Mouse (Mus musculus) embryonic facial prominence, embryonic 12.5 days (tissue): ENCODE measurements around the gene Macrod2. TPM values are rescaled to one million over a fixed set of nuclear protein-coding genes. Genes with fewer than 3 reads are reported as not detected.

Source experiments
- ATAC-seq: fragments of 200-750 bp; cut with Nextera tagmentation; 2 replicates; pipeline ENCODE4 v1.8.0; 2017; ENCODE audit not compliant: insufficient number of reproducible peaks, insufficient read depth, low FRiP score, low TSS enrichment
- H3K27ac ChIP-seq: fragments of 300-500 bp; sonication (generic); 2 replicates; pipeline ENCODE4 v1.5.1; 2016; ENCODE audit warnings: mild to moderate bottlenecking
- H3K27me3 ChIP-seq: fragments of 300-500 bp; sonication (generic); 2 replicates; pipeline ENCODE4 v1.6.1; 2016; ENCODE audit warnings: mild to moderate bottlenecking, moderate library complexity
- H3K36me3 ChIP-seq: fragments of 300-500 bp; sonication (generic); 2 replicates; pipeline ENCODE4 v1.6.1; 2016; ENCODE audit warnings: mild to moderate bottlenecking
- H3K4me1 ChIP-seq: fragments of 300-500 bp; sonication (generic); 2 replicates; pipeline ENCODE4 v1.6.1; 2016
- H3K4me2 ChIP-seq: fragments of 300-500 bp; sonication (generic); replicated peaks from 2 replicates; pipeline ENCODE4 v1.6.1; 2016; ENCODE audit warnings: mild to moderate bottlenecking, moderate library complexity
- H3K4me3 ChIP-seq: fragments of 300-500 bp; sonication (generic); 2 replicates; pipeline ENCODE4 v1.5.1; 2016; ENCODE audit warnings: mild to moderate bottlenecking
- H3K9ac ChIP-seq: fragments of 300-500 bp; sonication (generic); 2 replicates; pipeline ENCODE4 v1.6.1; 2016; ENCODE audit warnings: mild to moderate bottlenecking, moderate library complexity
- H3K9me3 ChIP-seq: fragments of 300-500 bp; sonication (generic); 2 replicates; pipeline ENCODE4 v1.6.1; 2016; ENCODE audit warnings: mild to moderate bottlenecking, moderate library complexity
- WGBS: fragments of 180-500 bp; shearing (Covaris S2); methylation state at CpG from one replicate; pipeline ENCODE4 v1.1.7; 2016; 5-methylcytosine and 5-hydroxymethylcytosine counted together
- polyA plus RNA-seq: library from polyadenylated mRNA; unstranded; fragments of >200 nt; fragmentation: Nextera tagmentation; extraction: Ambion mirVana; gene quantifications from 2 replicates; pipeline ENCODE4 v1.2.1, GENCODE M21; 2016

Gene Macrod2
- polyA plus RNA-seq, 1 experiment from 2014 or later = 39.6 TPM

GRCm38 (mm10) chr2:141234724-141235453 lies 839.8 kb downstream of the Macrod2 start:
- Histone ChIP-seq H3K36me3 (no peaks in the 10 kb centered on the region), H3K4me2 (no peak overlapping the region), H3K27me3 (no peaks in the 10 kb centered on the region), H3K27ac (peak overlapping the region; percentile 85), H3K4me3 (no peak overlapping the region), H3K9me3 (no peaks in the 10 kb centered on the region), H3K4me1 (peaks cover 31% of the 10 kb centered on the region), H3K9ac (no peak overlapping the region)
- ATAC-seq = peak; percentile 54; the same call in 1 of the 2 replicates
- WGBS = 9% methylated on average over 5 of the region's 5 CpGs

GRCm38 (mm10) chr2:141247680-141248079 lies 852.6 kb downstream of the Macrod2 start:
- no peaks in the 10 kb centered on the region for H3K36me3 ChIP-seq

GRCm38 (mm10) chr2:141264582-141264981 lies 869.5 kb downstream of the Macrod2 start:
- no peak overlapping the region for H3K9ac ChIP-seq
- no peaks in the 10 kb centered on the region for H3K27me3 ChIP-seq
- 75% methylated on average over 4 of the region's 4 CpGs for WGBS
- no peak overlapping the region for H3K4me3 ChIP-seq
- H3K36me3 ChIP-seq = no peaks in the 10 kb centered on the region
- H3K4me1 ChIP-seq = no peaks in the 10 kb centered on the region
- H3K9me3 ChIP-seq = no peaks in the 10 kb centered on the region
- H3K27ac ChIP-seq = no peak overlapping the region
- no peak for ATAC-seq
- H3K4me2 ChIP-seq = no peak overlapping the region

More at GRCm38 (mm10) chr2:141247680-141248079, 852.6 kb downstream of the Macrod2 start:
- Histone ChIP-seq H3K9me3 (no peaks in the 10 kb centered on the region), H3K4me2 (no peak overlapping the region), H3K4me1 (peaks cover 6% of the 10 kb centered on the region; the same call in 1 of the 2 replicates), H3K27ac (no peak overlapping the region), H3K27me3 (no peaks in the 10 kb centered on the region), H3K4me3 (no peak overlapping the region), H3K9ac (no peak overlapping the region)
- ATAC-seq = no peak
- 84% methylated on average over 2 of the region's 2 CpGs for WGBS

- Histone ChIP-seq H3K4me1 (0 out of 2 replicates have a peak, but pooled peaks cover 4% of the 10 kb centered on the region), H3K36me3 (no peaks in the 10 kb centered on the region), H3K4me2 (no peak overlapping the region), H3K9me3 (no peaks in the 10 kb centered on the region), H3K27me3 (no peaks in the 10 kb centered on the region), H3K9ac (no peak overlapping the region), H3K27ac (no peak overlapping the region), H3K4me3 (no peak overlapping the region)
- ATAC-seq = no peak
Measured at GRCm38 (mm10) chr2:141266591-141266990, 871.5 kb downstream of the Macrod2 start.

GRCm38 (mm10) chr2:141271541-141271940 lies 876.4 kb downstream of the Macrod2 start:
- H3K9me3 ChIP-seq = no peaks in the 10 kb centered on the region
- H3K4me1 ChIP-seq = 0 out of 2 replicates have a peak, but pooled peaks cover 5% of the 10 kb centered on the region
- H3K27ac ChIP-seq = no peak overlapping the region
- 49% methylated on average over 4 of the region's 4 CpGs for WGBS
- H3K9ac ChIP-seq = no peak overlapping the region
- H3K4me3 ChIP-seq = no peak overlapping the region
- no peak overlapping the region for H3K4me2 ChIP-seq
- no peaks in the 10 kb centered on the region for H3K27me3 ChIP-seq
- ATAC-seq = no peak
- no peaks in the 10 kb centered on the region for H3K36me3 ChIP-seq

- Histone ChIP-seq H3K4me1 (0 out of 2 replicates have a peak, but pooled peaks cover 5% of the 10 kb centered on the region), H3K27ac (no peak overlapping the region), H3K4me2 (no peak overlapping the region), H3K9ac (no peak overlapping the region), H3K36me3 (no peaks in the 10 kb centered on the region), H3K27me3 (no peaks in the 10 kb centered on the region), H3K9me3 (no peaks in the 10 kb centered on the region), H3K4me3 (no peak overlapping the region)
- 30% methylated on average over 4 of the region's 4 CpGs for WGBS
- ATAC-seq = no peak
Measured at GRCm38 (mm10) chr2:141272966-141273365, 877.9 kb downstream of the Macrod2 start.

GRCm38 (mm10) chr2:141274262-141274661 lies 879.2 kb downstream of the Macrod2 start:
- no peak for ATAC-seq
- Histone ChIP-seq H3K4me2 (no peak overlapping the region), H3K36me3 (no peaks in the 10 kb centered on the region), H3K27ac (no peak overlapping the region), H3K9me3 (no peaks in the 10 kb centered on the region), H3K27me3 (no peaks in the 10 kb centered on the region), H3K4me3 (no peak overlapping the region), H3K4me1 (0 out of 2 replicates have a peak, but pooled peaks cover 8% of the 10 kb centered on the region), H3K9ac (no peak overlapping the region)
- 79% methylated on average over 2 of the region's 2 CpGs for WGBS

GRCm38 (mm10) chr2:141279130-141279698 lies 884.1 kb downstream of the Macrod2 start:
- H3K4me1 ChIP-seq = 0 out of 2 replicates have a peak, but pooled peaks cover 6% of the 10 kb centered on the region
- ATAC-seq = 0 out of 2 replicates have a peak, but pooled peaks have one; percentile 35
- no peak overlapping the region for H3K27ac ChIP-seq
- no peak overlapping the region for H3K4me2 ChIP-seq
- no peaks in the 10 kb centered on the region for H3K27me3 ChIP-seq
- no peaks in the 10 kb centered on the region for H3K36me3 ChIP-seq
- no peaks in the 10 kb centered on the region for H3K9me3 ChIP-seq
- 35% methylated on average over 5 of the region's 5 CpGs for WGBS
- no peak overlapping the region for H3K9ac ChIP-seq
- H3K4me3 ChIP-seq = no peak overlapping the region

GRCm38 (mm10) chr2:141280817-141281216 lies 885.7 kb downstream of the Macrod2 start:
- Histone ChIP-seq H3K4me1 (0 out of 2 replicates have a peak, but pooled peaks cover 6% of the 10 kb centered on the region), H3K4me3 (no peak overlapping the region), H3K27ac (no peak overlapping the region), H3K9ac (no peak overlapping the region), H3K9me3 (no peaks in the 10 kb centered on the region), H3K36me3 (no peaks in the 10 kb centered on the region), H3K27me3 (no peaks in the 10 kb centered on the region), H3K4me2 (no peak overlapping the region)
- 81% methylated on average over 1 of the region's 1 CpGs for WGBS
- no peak for ATAC-seq

- no peak overlapping the region for H3K4me2 ChIP-seq
- H3K9me3 ChIP-seq = no peaks in the 10 kb centered on the region
- H3K27ac ChIP-seq = no peak overlapping the region
- H3K27me3 ChIP-seq = no peaks in the 10 kb centered on the region
- no peak overlapping the region for H3K9ac ChIP-seq
- peaks cover 8% of the 10 kb centered on the region for H3K4me1 ChIP-seq
- H3K36me3 ChIP-seq = no peaks in the 10 kb centered on the region
- WGBS = 82% methylated on average over 7 of the region's 7 CpGs
- no peak for ATAC-seq
- no peak overlapping the region for H3K4me3 ChIP-seq
Measured at GRCm38 (mm10) chr2:141286110-141286747, 891.1 kb downstream of the Macrod2 start.

- no peak overlapping the region for H3K4me3 ChIP-seq
- 35% methylated on average over 7 of the region's 7 CpGs for WGBS
- H3K9ac ChIP-seq = no peak overlapping the region
- peaks cover 17% of the 10 kb centered on the region for H3K4me1 ChIP-seq
- no peak overlapping the region for H3K4me2 ChIP-seq
- no peaks in the 10 kb centered on the region for H3K36me3 ChIP-seq
- no peaks in the 10 kb centered on the region for H3K9me3 ChIP-seq
- no peaks in the 10 kb centered on the region for H3K27me3 ChIP-seq
- H3K27ac ChIP-seq = no peak overlapping the region
- ATAC-seq = no peak
Measured at GRCm38 (mm10) chr2:141288494-141288893, 893.4 kb downstream of the Macrod2 start.
